Mouse (Mus musculus) thymus, adult 2 months (tissue): ENCODE results near the gene Unc5a. TPM values are rescaled to one million over a fixed set of nuclear protein-coding genes. Genes with fewer than 3 reads are reported as not detected.

Experiments used
- DNase-seq: peaks from one replicate; pipeline ENCODE4 v3.0.0; 2021
- H3K27ac ChIP-seq: fragments of 200-500 bp; 2 replicates; pipeline ENCODE4 v1.5.1; 2012; ENCODE audit warnings: low read length, control low read depth; ENCODE audit not compliant: control insufficient read depth, insufficient read depth
- H3K27me3 ChIP-seq: fragments of 200-500 bp; 2 replicates; pipeline ENCODE4 v1.6.1; 2012; ENCODE audit warnings: mild to moderate bottlenecking, low read length, moderate library complexity, mixed read lengths; ENCODE audit not compliant: control insufficient read depth, insufficient read depth
- H3K36me3 ChIP-seq: fragments of 200-500 bp; 2 replicates; pipeline ENCODE4 v1.6.1; 2012; ENCODE audit warnings: mild to moderate bottlenecking, low read length, moderate library complexity; ENCODE audit not compliant: control insufficient read depth, insufficient read depth
- H3K4me1 ChIP-seq: fragments of 200-500 bp; replicated peaks from 2 replicates; pipeline ENCODE4 v1.6.1; 2012; ENCODE audit warnings: low read length; ENCODE audit not compliant: control insufficient read depth, insufficient read depth
- H3K4me3 ChIP-seq: fragments of 200-500 bp; 2 replicates; pipeline ENCODE4 v1.5.1; 2012; ENCODE audit warnings: mild to moderate bottlenecking, low read length, control low read depth, moderate library complexity; ENCODE audit not compliant: control insufficient read depth, insufficient read depth
- CTCF ChIP-seq: fragments of 200-500 bp; IDR thresholded peaks from 2 replicates; pipeline ENCODE4 v1.5.1; 2012; ENCODE audit warnings: mild to moderate bottlenecking, control low read depth, low read length, moderate library complexity, borderline replicate concordance; ENCODE audit not compliant: control insufficient read depth, poor library complexity, insufficient read depth; ENCODE audit errors: extremely low read depth
- POLR2A ChIP-seq: fragments of 200-500 bp; IDR thresholded peaks from 2 replicates; pipeline ENCODE4 v1.6.1; 2012; ENCODE audit warnings: mild to moderate bottlenecking, low read length, control low read depth, moderate library complexity; ENCODE audit not compliant: control insufficient read depth, poor library complexity, insufficient read depth; ENCODE audit errors: extremely low read depth
- WGBS: fragments of 180-500 bp; shearing (Covaris S2); methylation state at CpG from one replicate; pipeline ENCODE4 v1.1.7; 2018; 5-methylcytosine and 5-hydroxymethylcytosine counted together
- polyA plus RNA-seq: library from polyadenylated mRNA; depleted of rRNA; stranded (reverse); fragments of >200 nt; gene quantifications from 2 replicates; pipeline ENCODE4 v1.2.3, GENCODE M21; 2012

Unc5a gene
- polyA plus RNA-seq, 1 experiment: 3.1 TPM

GRCm38 (mm10) chr13:54992215-54992614 lies 43.0 kb downstream of the Unc5a start:
- no peak overlapping the region for H3K4me3 ChIP-seq
- TF ChIP-seq CTCF (no peak), POLR2A (no peak)
- no peaks in the 10 kb centered on the region for H3K36me3 ChIP-seq
- H3K27me3 ChIP-seq: no peaks in the 10 kb centered on the region
- 87% methylated on average over 7 of the region's 7 CpGs for WGBS
- H3K27ac ChIP-seq: no peak overlapping the region
- peaks cover 12% of the 10 kb centered on the region for H3K4me1 ChIP-seq
- no peak for DNase-seq

GRCm38 (mm10) chr13:54994576-54994975 lies 45.4 kb downstream of the Unc5a start:
- H3K27me3 ChIP-seq: no peaks in the 10 kb centered on the region
- no peak for DNase-seq
- H3K36me3 ChIP-seq: no peaks in the 10 kb centered on the region
- TF ChIP-seq POLR2A (no peak), CTCF (no peak)
- 95% methylated on average over 4 of the region's 4 CpGs for WGBS
- no peak overlapping the region for H3K27ac ChIP-seq
- H3K4me1 ChIP-seq: no peaks in the 10 kb centered on the region; the same call in 1 of the 2 replicates
- no peak overlapping the region for H3K4me3 ChIP-seq

DNA sequence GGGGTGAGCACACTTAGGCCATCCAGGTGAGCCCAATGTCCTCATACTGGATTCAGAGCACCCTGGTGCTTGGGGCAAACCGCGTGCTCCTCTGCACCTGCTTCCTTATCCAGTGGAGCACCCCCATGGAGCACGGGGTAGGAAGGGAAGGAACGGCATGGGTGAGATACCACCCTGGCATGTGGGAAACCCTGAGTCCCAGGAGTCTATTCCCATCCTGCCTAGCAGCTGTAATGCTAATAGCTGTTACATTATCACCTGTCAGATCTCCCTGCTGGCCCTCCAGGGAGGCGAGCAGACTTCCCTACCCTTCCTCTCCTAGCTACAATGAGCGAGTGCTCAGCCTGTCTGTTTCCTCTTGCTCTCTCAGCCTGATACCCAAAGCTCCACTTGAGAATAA lies 46.0 kb downstream of the Unc5a start:
- no peak for DNase-seq
- Histone ChIP-seq H3K4me1 (no peaks in the 10 kb centered on the region; the same call in 1 of the 2 replicates), H3K27ac (no peak overlapping the region), H3K4me3 (no peak overlapping the region), H3K36me3 (no peaks in the 10 kb centered on the region), H3K27me3 (no peaks in the 10 kb centered on the region)
- no peak for TF ChIP-seq CTCF
- TF ChIP-seq POLR2A: no peak
- WGBS: 68% methylated on average over 6 of the region's 6 CpGs

DNA sequence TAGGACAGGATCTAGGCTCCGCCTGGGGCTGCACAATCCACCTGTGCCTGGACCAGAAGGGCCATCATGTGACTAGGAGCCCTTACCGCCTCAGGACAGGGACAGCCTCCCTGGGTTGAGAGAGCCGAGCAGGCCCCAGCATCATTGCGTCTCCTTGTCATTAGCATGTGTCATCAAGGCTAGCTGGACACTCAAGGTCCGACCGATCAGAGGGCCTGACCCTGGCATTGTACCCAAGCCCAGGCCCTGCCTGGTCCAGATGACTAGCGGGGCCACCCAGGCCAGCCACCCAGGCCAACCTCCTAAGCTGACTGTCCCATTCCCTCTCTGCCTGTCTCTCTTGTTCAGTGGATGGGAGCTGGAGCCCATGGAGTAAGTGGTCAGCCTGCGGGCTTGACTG lies 48.4 kb downstream of the Unc5a start:
- Histone ChIP-seq H3K27ac (no peak overlapping the region), H3K4me3 (no peak overlapping the region), H3K27me3 (no peaks in the 10 kb centered on the region), H3K4me1 (no peaks in the 10 kb centered on the region), H3K36me3 (no peaks in the 10 kb centered on the region)
- WGBS: 96% methylated on average over 8 of the region's 8 CpGs
- DNase-seq: no peak
- no peak for TF ChIP-seq POLR2A
- TF ChIP-seq CTCF: no peak

DNA sequence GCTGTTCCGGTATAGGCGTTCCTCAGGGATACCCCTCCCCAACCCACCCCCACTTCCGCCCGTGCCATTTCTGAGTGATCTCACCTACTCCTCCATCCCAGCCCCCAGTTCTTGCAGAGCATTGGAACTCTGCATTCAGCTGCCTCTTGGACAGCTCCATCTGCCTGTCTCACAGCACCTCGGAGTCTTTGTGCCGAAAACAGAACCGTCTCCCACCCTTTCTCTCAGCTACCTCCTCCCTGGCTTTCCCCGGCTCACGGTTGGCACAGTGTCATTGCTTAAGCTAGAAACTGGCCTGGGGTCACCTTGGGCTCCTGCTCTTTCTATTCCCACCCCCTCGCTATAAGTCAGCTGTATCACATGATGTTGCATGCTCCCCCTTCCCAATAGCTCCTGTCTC lies 51.2 kb downstream of the Unc5a start:
- H3K4me3 ChIP-seq: no peak overlapping the region
- no peak for TF ChIP-seq POLR2A
- no peak for TF ChIP-seq CTCF
- no peaks in the 10 kb centered on the region for H3K4me1 ChIP-seq
- H3K27ac ChIP-seq: no peak overlapping the region
- no peak for DNase-seq
- no peaks in the 10 kb centered on the region for H3K27me3 ChIP-seq
- WGBS: 95% methylated on average over 10 of the region's 10 CpGs
- H3K36me3 ChIP-seq: no peaks in the 10 kb centered on the region

- no peaks in the 10 kb centered on the region for H3K4me1 ChIP-seq
Observed at GRCm38 (mm10) chr13:55002090-55002489, 52.9 kb downstream of the Unc5a start.

GRCm38 (mm10) chr13:55004646-55005045 lies 55.4 kb downstream of the Unc5a start:
- H3K4me3 ChIP-seq: no peak overlapping the region
- no peak overlapping the region for H3K27ac ChIP-seq
- WGBS: 91% methylated on average over 11 of the region's 11 CpGs
- H3K36me3 ChIP-seq: no peaks in the 10 kb centered on the region
- TF ChIP-seq POLR2A (no peak), CTCF (no peak)
- H3K4me1 ChIP-seq: no peaks in the 10 kb centered on the region
- DNase-seq: no peak
- H3K27me3 ChIP-seq: no peaks in the 10 kb centered on the region

More at GRCm38 (mm10) chr13:55002090-55002489, 52.9 kb downstream of the Unc5a start:
- TF ChIP-seq POLR2A: no peak
- no peak for TF ChIP-seq CTCF
- no peak overlapping the region for H3K4me3 ChIP-seq
- no peaks in the 10 kb centered on the region for H3K27me3 ChIP-seq
- H3K27ac ChIP-seq: no peak overlapping the region
- no peak for DNase-seq
- 79% methylated on average over 10 of the region's 10 CpGs for WGBS
- no peaks in the 10 kb centered on the region for H3K36me3 ChIP-seq
